Mouse (Mus musculus): Measurements from ENCODE around the gene Olfr1204.

Gene Olfr1204

GRCm38 (mm10) chr2:88848992-88849391, at the start of gene Olfr1204:
Gene Olfr1204 (plus strand): TSS chr2:88849292.
- no peak for DNase-seq (ENCODE audit: low read depth, low spot score)

GRCm38 (mm10) chr2:88814196-88814595, 34.9 kb upstream of the Olfr1204 start, which contains the start of gene Olfr1202:
Gene Olfr1202 (plus strand): TSS chr2:88814496.
- DNase-seq (ENCODE audit: low read depth, low spot score) = no peak

- no peak for DNase-seq (ENCODE audit: low read depth, low spot score)
These were observed 19.7 kb upstream of the Olfr1204 start, which contains the start of gene Olfr1205 for GRCm38 (mm10) chr2:88829437-88829836. Gene Olfr1205 (plus strand): TSS chr2:88829737.

- no peak for DNase-seq (ENCODE audit: low read depth, low spot score)
These were observed 10.6 kb upstream of the Olfr1204 start for GRCm38 (mm10) chr2:88838477-88838876.

GRCm38 (mm10) chr2:88862931-88863330, 13.8 kb downstream of the Olfr1204 start, which contains the start of gene Olfr1206:
Gene Olfr1206 (plus strand): TSS chr2:88863231.
- no peak for DNase-seq (ENCODE audit: low read depth, low spot score)

- no peak for DNase-seq (ENCODE audit: low read depth, low spot score)
These were observed 53.1 kb downstream of the Olfr1204 start, which contains the start of gene Olfr1208 for GRCm38 (mm10) chr2:88902211-88902610. Gene Olfr1208 (minus strand): TSS chr2:88902311.

Data from forelimb bud, embryonic 11.5 days (tissue).